Mouse (Mus musculus) cerebellum, postnatal 10 days (tissue): ENCODE measurements around the gene Ppp1r12a.
A peak's percentile ranks its signal among the peaks of the same experiment; 100 is the strongest.

Experiments
- DNase-seq, 2 experiments: peaks; one replicate each; pipeline ENCODE4 v3.0.0; 2021; ENCODE audit warnings: mixed read lengths in 2 of 2

The Ppp1r12a gene

GRCm38 (mm10) chr10:108161261-108162256 is at the start of gene Ppp1r12a:
Ppp1r12a (plus strand) TSS chr10:108162193.
- peak; percentile 98 for DNase-seq

- DNase-seq: peak; percentile 4 to 9
Measured at GRCm38 (mm10) chr10:108113361-108114237, 48.4 kb upstream of the Ppp1r12a start.

GRCm38 (mm10) chr10:108118200-108119163 is 43.5 kb upstream of the Ppp1r12a start:
- DNase-seq: no peak

GRCm38 (mm10) chr10:108119416-108119815 is 42.6 kb upstream of the Ppp1r12a start:
- DNase-seq: no peak

GRCm38 (mm10) chr10:108124934-108125599 is 36.9 kb upstream of the Ppp1r12a start:
- no peak for DNase-seq

GRCm38 (mm10) chr10:108129167-108129566 is 32.8 kb upstream of the Ppp1r12a start:
- DNase-seq: no peak

- no peak for DNase-seq
Measured at GRCm38 (mm10) chr10:108131858-108132257, 30.1 kb upstream of the Ppp1r12a start.

- DNase-seq: peak in 1 of 2 experiments; percentile 3
Measured at GRCm38 (mm10) chr10:108133253-108133652, 28.7 kb upstream of the Ppp1r12a start.

GRCm38 (mm10) chr10:108133745-108134144 is 28.2 kb upstream of the Ppp1r12a start:
- no peak for DNase-seq

GRCm38 (mm10) chr10:108138347-108138746 is 23.6 kb upstream of the Ppp1r12a start:
- DNase-seq: no peak

GRCm38 (mm10) chr10:108139788-108140187 is 22.2 kb upstream of the Ppp1r12a start:
- DNase-seq: no peak

- no peak for DNase-seq
Measured at GRCm38 (mm10) chr10:108140742-108141141, 21.3 kb upstream of the Ppp1r12a start.

GRCm38 (mm10) chr10:108143991-108144525 is 17.9 kb upstream of the Ppp1r12a start:
- no peak for DNase-seq

- DNase-seq: no peak
Measured at GRCm38 (mm10) chr10:108145701-108146100, 16.3 kb upstream of the Ppp1r12a start.

GRCm38 (mm10) chr10:108147031-108147430 is 15.0 kb upstream of the Ppp1r12a start:
- DNase-seq: no peak

- DNase-seq: no peak
Measured at GRCm38 (mm10) chr10:108153301-108153700, 8.7 kb upstream of the Ppp1r12a start.

- DNase-seq: peak in 1 of 2 experiments; percentile 18
Measured at GRCm38 (mm10) chr10:108155042-108155686, 6.8 kb upstream of the Ppp1r12a start.

GRCm38 (mm10) chr10:108155687-108156067 is 6.3 kb upstream of the Ppp1r12a start:
- no peak for DNase-seq

- no peak for DNase-seq
Measured at GRCm38 (mm10) chr10:108156128-108156527, 5.9 kb upstream of the Ppp1r12a start.

GRCm38 (mm10) chr10:108159002-108159401 is 3.0 kb upstream of the Ppp1r12a start:
- DNase-seq: no peak
